Mouse (Mus musculus): Measurements from ENCODE around the gene Lmo2.
"Not testable (repeated sequence)": the region's sequence is repeated elsewhere in the genome, so short reads cannot be mapped to it uniquely, and the experiment has no call there.

GRCm38 (mm10) chr2:104008853-104009252, 51.1 kb downstream of the Lmo2 start:
- TF ChIP-seq CTCF (IDR thresholded peaks at IDR 0.05; ENCODE audit: insufficient read depth, low read length); POLR2A (IDR thresholded peaks at IDR 0.05; ENCODE audit: borderline replicate concordance, extremely low read depth, low read depth, low read length): not testable (repeated sequence)

Data from lung, adult 2 months (tissue).